Mouse (Mus musculus) Muller cell, postnatal 12 days (primary cell): ENCODE measurements around the gene Ncdn.
A peak's percentile ranks its signal among the peaks of the same experiment; 100 is the strongest.

Source experiments
- DNase-seq: peaks from one replicate; pipeline ENCODE4 v3.0.0-alpha.2; 2015; ENCODE audit errors: inconsistent ontology term

Gene Ncdn

DNA sequence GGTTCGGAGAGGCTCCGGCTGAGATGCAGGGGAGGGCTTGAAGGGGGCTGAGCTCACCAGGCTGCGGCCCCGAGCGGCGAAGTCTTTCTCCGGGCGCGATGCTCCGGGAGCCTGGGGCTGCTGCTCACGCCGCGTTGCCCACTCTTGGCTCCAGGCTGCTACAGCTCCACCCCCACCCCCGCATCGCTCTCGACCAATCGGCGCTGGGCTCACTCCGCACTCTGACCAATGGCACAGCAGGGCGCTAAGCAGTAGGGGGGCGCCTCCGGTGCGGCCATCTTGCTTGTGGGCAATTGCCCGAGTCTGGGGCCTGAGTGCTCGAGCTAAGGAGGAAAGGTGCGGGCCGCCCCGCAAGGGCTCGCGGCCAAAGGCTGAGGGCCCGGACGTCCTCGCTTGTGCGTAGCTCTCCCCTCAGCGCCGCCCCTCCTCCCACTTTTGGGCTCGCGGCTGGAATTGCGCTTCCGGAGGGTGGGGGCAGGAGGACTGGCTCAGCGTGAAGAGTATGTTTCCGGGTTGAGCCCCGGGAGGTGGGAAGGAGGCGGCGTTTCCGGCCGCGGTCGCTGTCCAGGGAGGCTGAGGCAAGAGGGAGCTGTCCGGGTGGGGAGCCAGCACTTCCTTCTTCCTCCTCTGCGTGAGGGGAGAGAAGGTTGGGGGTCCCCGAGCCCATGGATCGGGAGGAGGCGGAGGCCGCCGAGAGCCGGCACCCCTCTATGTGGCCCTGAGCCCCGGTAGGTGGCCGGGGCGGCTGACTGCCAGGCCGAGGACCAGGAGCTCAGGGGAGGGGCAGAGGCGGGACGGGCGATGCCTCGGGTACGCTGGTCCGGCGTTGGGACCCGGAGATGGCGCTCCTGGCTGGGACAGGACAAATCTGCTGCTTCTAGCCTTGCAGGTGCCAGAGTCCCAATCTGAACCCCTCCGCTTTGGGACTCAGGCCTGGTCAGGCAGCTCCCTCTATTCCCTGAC is at the start of gene Ncdn, which contains the start of gene AU040320:
Ncdn (minus strand) TSS at position 171 of the 963 bp plus-strand sequence.
AU040320 (plus strand) TSS at position 277 of the 963 bp plus-strand sequence.
- peak; percentile 99 for DNase-seq

DNA sequence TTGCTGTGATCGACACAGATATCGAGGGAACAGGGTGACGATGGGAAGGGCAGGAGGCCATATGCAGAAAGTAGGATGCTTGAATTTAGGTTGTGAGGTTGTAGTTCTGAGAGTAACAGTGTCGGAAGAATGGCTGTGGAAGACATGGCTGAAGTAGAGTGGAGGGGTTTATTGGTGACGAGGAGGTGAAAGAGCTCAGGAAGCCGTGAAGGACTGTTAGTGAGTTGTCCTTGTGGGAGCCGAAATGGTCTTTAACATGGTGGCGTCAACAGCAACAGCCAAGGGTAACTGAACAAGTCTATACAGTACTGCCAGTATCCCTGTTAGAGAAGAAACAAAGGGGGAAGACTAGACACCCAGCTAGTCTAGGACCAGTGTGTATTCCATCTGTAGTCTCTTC is 48.9 kb upstream of the Ncdn start:
- DNase-seq = no peak

DNA sequence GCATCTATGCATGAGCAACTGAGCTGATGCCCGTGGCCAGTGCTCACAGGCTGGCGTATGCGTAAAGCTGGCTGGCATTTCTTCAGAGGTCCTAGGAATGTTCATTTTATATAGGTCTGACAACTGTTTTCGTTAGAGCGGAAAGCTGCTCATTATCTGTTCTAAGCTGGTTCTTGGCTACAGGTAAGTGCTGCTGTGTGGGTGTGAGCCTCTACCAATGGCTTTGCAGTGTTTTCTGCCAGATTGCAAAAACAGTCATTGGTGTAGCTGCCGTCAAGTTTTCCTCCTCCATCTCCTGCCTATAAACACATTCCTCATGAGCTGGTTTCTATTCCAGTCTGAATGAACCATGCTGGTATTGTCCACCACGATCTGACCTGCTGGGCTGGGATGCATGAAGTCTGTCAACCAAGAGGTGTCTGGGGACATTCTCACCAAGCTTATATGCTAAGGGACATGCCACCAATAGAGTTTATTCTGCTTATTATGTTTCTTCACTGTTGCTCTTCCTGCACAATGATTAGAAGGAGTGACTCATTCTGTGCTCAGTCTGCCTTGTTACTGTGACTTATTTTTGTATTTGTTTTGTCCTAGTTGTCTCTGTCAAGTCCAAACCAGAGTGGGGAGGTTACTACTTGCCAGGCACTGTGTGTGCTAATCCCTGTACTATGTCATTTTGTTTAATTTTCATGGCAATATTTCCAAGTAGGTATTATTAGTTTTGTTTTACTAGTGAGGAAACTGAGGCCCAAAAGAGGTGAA is 39.3 kb upstream of the Ncdn start:
- no peak for DNase-seq

DNA sequence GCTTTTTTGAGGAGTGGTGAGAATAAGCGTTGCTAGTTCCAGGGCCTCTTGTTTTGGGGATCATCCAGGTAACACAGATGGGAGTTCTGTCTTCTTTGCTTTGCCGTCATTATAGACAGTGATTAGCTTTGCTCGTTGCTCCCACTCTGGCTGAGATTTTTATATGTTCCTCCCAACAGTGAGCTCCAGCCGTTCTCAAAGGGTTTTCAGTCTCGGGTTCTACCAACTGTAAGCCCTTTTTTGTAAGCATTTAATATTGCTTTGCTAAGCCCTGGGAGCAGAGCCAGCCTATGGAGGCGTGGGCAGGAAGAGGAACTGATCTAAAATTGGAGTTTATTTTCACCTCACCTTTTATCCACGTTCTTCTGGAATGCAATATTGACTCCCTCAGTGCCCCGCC is 29.8 kb upstream of the Ncdn start:
- DNase-seq = no peak

DNA sequence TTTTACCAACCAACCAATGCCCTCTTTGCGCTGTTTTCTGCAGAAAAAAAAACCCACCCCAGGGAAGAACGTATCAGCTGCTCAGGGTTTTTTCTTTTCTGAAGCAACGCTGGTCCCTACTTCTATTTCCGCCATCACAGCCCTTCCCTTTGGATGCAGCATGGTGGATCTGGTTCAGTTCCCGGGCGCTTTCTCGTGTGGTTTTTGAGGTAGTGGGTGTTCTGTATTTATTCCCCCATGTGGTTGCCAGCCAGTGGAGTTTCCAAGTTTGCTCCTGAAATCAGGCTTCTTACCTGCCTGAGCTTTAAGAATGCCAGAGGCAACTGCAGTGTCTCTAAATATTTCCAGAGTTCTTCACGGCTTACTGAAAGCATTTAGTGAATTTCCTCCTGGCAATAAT is 29.3 kb upstream of the Ncdn start:
- no peak for DNase-seq

DNA sequence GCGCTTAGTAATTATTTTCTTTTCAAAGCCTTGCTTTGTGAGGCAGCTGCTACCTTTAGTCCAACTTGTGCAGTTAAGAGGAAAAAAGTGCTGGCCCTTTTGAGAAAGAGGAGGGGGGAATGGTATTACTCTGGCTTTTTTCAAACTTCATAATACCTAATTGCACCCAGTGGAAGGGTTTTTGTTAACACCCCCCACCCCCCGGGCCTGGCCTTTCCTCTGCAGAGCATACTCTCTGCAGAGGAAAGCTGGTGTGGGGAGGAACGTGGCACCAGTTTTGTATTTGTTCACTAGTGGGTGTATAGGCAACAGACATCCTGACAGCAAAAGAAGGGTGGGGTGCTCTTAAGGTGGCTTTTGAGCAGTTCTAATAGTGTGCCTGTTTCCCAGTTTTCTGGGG is 28.6 kb upstream of the Ncdn start:
- DNase-seq = no peak

DNA sequence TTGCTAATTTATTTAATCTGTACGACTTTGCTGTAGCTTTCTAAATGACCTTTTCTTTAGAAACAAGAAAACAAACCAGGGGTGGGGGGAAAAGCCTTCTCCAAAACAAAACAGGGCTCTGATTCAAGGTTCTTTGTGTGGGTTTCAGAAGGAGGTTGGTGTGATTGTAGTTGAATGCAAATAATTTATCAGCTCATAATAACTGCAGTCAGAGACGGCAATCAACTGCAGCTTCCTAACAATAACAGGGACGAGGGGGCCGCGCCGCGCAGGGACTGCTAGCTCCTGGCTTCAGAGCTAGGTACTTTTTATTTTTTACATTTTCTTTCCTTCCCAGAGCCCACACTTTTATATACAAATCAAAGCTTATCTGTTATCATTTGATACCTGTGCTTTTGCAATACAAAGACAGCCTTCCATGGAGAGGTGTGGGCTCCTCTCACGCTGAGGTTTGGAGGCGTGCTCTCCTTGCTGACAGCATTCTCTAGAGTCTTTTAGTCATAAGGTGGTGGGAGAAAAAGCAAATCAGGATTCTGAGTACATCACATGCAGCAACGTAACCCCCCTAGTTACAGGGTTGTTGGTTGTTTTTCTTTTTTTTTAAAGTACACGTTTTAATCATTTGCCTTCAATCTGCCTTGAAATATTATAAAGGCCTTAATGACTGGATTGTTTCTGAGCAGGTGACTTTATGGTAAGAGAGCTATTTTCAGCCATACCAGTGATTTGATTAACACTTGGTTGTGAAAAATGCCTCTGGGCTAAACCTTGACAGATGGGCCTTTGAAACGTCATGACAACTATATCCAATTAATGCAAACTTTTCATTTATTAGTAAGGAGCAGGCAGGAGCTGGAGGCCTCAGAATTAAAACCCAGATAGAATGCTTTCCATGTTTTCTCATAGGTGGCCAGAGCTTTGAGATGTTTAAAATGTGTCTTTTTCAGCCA is 26.9 kb upstream of the Ncdn start:
- DNase-seq = no peak

DNA sequence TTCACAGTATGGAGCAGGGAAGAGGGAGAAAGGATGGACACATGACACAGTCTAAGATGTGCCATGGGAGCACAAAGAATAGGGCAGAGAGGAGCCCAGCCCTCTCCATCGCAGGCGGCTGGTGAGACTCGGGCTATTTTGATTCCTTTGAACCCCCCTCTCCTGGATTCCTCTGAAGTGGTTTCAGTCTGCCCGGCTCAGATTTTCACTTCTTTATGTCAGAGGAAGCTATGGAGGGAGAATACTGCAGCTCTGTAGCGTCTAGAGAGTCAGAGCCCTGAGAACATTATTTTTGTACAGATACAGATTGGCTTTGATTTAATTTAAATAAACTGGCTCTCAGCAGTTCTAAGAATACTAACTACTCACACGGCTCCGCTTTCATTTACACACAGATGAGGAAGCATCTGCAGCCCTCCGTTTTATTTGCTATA is 25.9 kb upstream of the Ncdn start:
- DNase-seq = no peak

DNA sequence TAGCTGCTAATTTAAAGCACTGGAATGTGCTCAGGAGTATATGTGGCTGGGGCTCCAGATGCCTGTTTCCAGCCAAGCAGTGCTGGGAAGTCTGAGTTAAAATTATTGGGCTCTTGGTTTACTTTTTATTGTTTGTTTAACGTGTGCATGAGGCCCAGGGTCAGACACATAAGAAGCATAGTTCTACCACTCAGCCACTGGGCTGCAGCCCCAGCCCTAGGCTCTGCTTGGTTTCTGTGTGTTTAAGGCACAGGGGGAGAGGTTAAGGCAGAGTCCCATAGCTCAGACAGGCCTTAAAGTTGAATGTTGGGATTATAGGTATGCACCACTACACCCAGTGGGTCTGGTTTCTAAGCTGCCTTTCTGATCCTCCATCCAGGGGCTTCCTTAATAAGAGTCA is 21.9 kb upstream of the Ncdn start:
- no peak for DNase-seq

DNA sequence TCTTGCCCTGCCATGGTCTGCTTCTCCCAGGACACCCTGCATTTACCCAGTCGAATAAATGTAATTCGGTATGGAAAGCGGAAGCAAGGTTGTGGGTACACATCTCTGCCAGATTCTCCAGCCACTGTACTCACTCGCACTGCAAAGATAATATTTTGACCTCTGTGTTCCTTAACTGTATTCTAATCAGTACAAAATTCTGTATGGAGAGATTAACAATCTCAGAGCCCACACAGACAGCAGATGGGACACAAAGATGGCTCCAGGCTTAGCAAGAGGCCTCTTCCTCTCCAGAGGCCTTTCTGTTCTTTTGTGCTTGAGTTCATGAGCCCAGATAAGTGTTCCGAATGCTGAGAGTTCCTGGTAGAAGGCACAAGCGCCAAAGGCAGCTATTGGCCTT is 20.6 kb upstream of the Ncdn start:
- DNase-seq = no peak

DNA sequence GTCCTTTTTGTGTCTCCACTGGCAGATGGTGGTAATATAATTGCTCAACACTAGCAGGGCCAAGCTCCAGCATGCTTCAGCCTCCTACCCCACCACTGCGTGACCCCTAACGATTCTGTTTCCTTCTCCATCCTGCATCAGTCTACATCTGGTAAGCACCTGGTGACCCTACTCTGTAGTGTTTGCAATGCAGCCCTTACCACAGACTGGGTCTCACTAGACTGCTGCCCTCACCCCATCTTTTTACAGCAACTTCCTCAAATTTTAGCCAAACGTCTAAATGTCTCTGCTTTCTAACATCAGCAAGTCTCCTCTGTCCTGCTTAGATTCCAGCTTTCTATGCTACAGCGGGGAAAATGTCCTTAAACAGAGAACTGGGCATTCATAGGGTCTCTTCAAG is 17.6 kb upstream of the Ncdn start:
- no peak for DNase-seq

DNA sequence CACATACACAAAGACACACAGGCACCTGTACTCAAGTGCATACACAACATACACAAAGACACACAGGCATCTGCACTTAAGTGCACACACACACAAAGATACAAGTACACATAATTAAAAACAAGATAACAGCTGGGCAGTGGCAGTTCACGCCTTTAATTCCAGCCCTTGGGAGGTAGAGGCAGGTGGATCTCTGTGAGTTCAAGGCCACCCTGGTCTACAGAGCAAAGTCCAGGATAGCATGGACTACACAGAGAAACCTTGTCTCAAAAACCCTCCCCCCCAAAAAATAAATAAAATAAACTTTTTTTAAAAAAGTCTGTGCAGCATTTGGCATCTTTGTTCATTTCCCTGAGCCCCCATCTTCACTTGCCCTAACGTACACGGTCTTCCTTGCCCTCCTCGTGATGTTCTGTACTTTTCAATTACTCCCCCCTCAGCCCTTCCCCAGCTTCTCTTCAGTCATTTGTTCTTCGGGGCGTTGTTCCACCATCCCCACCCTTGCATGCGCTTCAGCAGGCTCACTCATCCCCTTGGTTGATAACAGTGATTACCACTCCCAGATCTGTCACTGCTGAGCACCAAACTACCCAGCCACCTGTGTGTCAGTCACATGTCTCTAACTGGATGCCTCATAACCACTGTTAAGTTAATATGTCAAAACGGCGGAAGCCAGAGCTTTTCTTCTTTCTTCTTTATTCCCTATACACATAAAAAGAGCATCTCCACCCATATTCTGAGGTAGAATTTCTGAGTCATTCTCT is 16.7 kb upstream of the Ncdn start:
- DNase-seq = no peak

DNA sequence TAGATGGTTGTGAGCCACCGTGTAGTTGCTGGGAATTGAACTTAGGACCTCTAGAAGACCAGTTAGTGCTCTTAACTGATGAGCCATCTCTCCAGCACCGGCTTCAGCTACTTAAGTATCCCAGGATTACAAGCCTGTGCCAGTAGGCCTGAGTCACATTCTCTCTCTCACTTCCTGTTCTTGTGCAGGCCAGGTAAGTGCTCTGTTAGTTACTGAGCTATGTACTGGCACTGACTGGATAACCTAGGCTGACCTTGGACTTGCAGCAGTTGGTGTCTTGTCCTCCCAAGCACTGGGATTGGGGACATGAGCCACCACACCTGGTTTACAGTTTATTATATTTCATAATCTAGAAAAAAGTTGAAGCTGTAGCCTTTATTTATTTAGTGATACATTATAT is 10.2 kb upstream of the Ncdn start:
- DNase-seq = no peak

DNA sequence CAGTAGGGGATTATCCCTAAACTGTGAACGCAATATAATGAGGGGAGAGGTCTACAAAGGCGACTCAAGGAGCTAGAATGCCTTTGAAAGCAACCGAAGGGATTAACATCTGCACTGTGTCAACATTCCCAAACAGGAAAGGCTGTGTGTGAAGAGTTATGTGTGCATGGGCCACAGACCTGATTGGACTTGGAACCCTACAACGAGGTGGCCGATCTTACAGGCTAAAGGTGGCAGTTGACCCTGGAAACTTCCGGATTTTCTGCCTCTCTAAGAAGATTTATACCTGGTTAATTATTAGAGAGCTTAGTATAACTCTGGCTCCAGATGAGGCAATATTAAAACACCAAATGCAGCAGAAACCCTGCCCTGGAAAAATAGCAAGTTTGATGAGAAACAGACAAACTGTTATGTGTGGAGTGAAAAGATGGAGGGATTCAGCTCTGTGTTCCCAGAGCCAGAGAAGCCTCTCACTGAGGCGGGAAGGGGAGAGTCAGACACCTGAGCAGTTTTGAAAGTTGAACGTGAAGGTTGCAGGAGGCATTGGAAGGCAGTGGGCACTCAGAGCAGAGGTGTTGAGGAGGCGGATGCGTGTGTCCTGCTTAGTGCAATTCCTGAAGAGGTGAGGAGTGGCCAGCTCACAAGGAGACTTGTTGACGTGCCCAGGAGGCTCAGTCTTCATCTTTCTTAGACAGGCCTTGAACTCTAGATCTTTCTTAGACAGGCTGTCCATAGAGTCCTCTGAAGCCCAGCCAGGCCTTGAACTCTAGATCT is 9.5 kb upstream of the Ncdn start:
- DNase-seq = no peak

DNA sequence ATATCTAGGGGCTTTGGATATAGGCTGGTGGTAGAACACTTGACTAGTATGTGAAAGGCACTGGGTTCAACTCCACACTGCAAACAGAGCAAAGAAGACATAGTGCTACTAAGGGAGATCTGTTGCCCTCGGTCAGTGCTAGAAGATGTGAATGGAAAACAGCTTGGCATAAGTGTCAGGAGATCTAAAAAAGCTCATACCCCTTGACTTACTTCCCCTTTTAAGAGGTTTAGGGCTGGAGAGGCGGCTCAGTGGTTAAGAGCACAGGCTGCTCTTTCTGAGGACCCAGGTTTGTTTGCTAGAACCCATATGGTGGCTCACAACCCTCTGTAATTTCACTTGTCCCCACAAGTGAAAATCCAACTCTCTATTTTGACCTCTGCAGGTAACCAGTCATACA is 6.2 kb upstream of the Ncdn start:
- DNase-seq = no peak

DNA sequence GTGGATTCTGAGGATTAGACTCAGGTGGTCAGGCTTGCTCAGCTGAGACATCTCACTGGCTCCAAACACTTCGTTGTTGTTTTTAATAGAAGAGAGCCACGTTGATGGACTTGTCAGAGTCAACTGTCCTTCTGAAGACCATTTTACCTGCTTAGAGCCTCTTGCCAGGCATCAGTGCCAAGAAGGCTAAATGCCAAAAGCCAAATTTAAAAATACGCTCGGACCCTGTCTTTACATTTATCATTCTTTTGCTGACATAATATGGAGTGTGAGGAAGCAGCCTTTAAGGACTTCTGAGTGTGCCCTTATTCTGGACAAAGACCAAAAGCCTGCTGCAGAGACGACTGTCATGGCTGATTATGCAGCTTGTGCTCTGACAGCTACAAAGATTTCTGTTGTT is 5.1 kb upstream of the Ncdn start:
- no peak for DNase-seq

DNA sequence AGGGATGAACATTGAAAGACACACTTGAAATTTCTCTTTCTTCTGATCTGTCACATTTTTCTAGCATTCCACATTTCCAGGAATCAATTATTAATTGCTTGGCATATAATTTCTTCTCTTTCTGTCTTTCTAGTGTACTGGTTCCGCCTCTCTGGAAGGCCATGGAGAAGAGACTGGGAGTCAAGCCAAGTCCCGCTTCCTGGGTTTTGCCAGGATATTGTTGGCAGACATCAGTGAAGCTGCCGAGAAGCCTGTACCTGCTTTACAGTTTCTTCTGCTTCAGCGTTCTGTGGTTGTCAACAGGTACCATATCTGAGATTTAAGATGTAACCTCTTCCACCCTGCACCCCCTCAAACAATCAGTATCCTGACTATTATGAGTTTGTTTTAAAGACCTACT is 3.5 kb upstream of the Ncdn start:
- peak; percentile 43 for DNase-seq

DNA sequence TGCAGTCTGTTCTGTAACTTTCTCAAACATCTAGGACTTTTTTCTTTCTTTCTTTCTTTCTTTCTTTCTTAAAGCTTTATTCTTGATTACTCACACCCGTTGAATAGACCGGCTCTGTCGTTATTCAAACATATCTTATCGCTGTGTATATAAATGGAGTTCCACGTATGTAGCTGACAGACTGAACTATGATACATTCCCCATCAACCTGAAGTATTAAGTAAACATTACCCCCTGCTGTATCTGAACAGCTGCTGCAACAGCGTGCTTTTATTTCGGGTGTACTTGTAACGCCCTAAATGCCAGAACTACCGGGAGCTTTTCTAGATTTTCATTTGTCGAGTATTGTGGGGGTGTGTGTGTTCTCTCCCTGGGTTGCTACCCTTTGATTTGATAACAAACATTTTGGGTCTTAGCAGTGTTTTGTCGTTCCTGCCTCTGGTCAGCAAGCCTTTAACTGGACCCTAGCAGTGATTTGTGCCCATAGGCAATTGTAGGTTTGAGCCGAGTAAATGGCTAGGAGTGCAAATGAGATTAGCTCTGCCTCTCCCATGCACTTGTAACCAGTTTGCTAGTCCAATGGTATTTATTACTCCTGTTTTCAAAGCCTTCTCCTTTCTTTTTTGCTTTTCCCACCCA is 1.6 kb upstream of the Ncdn start:
- no peak for DNase-seq

DNA sequence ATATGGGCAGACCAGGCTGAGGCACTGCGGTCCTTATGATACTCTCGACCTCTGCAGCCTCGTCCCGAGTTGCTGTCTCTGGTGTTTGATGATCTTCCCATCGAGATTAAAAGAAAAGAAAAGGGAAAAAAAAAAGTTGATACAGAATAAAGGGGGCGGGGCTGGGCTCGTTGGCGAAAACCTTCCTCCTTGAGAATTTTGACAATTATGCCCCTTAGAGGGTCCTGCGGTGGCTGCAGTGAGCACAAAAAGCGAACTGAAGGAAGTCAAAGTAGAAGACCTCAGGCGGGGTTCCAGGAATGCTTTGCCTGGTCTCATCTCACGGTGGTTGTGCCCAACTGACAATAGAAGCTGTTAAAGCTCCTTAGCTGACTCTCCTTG is 983 bp upstream of the Ncdn start:
- DNase-seq = no peak
